Mouse (Mus musculus): ENCODE measurements around the gene Litaf. TPM values are rescaled to one million over a fixed set of nuclear protein-coding genes. Genes with fewer than 3 reads are reported as not detected.

The Litaf gene
- polyA plus RNA-seq (2015; fragmentation: Nextera tagmentation; extraction: Ambion mirVana), result 26.1 and 39.5 TPM in 2 replicates

GRCm38 (mm10) chr16:11066029-11066832, at the start of gene Litaf:
Gene Litaf, minus strand, starts transcription at chr16:11066157.
- H3K4me3 ChIP-seq (replicated peaks), result peak within 1 kb of the TSS; percentile 63
- peaks cover 5% of the 10 kb centered on the region for H3K36me3 ChIP-seq
- H3K9ac ChIP-seq (replicated peaks), result peak within 1 kb of the TSS; percentile 76
- peak within 1 kb of the TSS; percentile 70 for H3K4me2 ChIP-seq
- H3K4me1 ChIP-seq, result peaks cover 71% of the 10 kb centered on the region
- peak; percentile 98 for ATAC-seq (ENCODE audit: low FRiP score)
- no peaks in the 10 kb centered on the region for H3K9me3 ChIP-seq (replicated peaks)
- H3K27ac ChIP-seq (replicated peaks), result peak within 1 kb of the TSS; percentile 98
- no peaks in the 10 kb centered on the region for H3K27me3 ChIP-seq (replicated peaks)
- under 1% methylated on average over 77 of the region's 78 CpGs for WGBS

GRCm38 (mm10) chr16:11109198-11109740, 43.3 kb upstream of the Litaf start:
- H3K36me3 ChIP-seq, result peaks cover 10% of the 10 kb centered on the region; the same call in 1 of the 2 replicates
- no peaks in the 10 kb centered on the region for H3K9me3 ChIP-seq (replicated peaks)
- H3K9ac ChIP-seq (replicated peaks), result no peak overlapping the region
- H3K27ac ChIP-seq (replicated peaks), result no peak overlapping the region
- no peak overlapping the region for H3K4me3 ChIP-seq (replicated peaks)
- ATAC-seq (ENCODE audit: low FRiP score), result no peak
- H3K4me2 ChIP-seq, result no peak overlapping the region
- no peaks in the 10 kb centered on the region for H3K4me1 ChIP-seq
- WGBS, result 75% methylated on average over 4 of the region's 4 CpGs
- no peaks in the 10 kb centered on the region for H3K27me3 ChIP-seq (replicated peaks)

GRCm38 (mm10) chr16:11104905-11105304, 38.9 kb upstream of the Litaf start:
- Histone ChIP-seq H3K9ac (replicated peaks) (no peak overlapping the region), H3K36me3 (peaks cover 12% of the 10 kb centered on the region; the same call in 1 of the 2 replicates), H3K9me3 (replicated peaks) (no peaks in the 10 kb centered on the region), H3K4me2 (no peak overlapping the region), H3K4me3 (replicated peaks) (no peak overlapping the region), H3K27me3 (replicated peaks) (no peaks in the 10 kb centered on the region), H3K27ac (replicated peaks) (no peak overlapping the region), H3K4me1 (no peaks in the 10 kb centered on the region)
- 79% methylated on average over 1 of the region's 1 CpGs for WGBS
- no peak for ATAC-seq (ENCODE audit: low FRiP score)

GRCm38 (mm10) chr16:11097301-11097700, 31.3 kb upstream of the Litaf start:
- Histone ChIP-seq H3K4me1 (no peaks in the 10 kb centered on the region), H3K27me3 (replicated peaks) (no peaks in the 10 kb centered on the region), H3K27ac (replicated peaks) (no peak overlapping the region), H3K4me2 (no peak overlapping the region), H3K9ac (replicated peaks) (no peak overlapping the region), H3K4me3 (replicated peaks) (no peak overlapping the region), H3K9me3 (replicated peaks) (no peaks in the 10 kb centered on the region), H3K36me3 (peaks cover 7% of the 10 kb centered on the region; the same call in 1 of the 2 replicates)
- WGBS, result 86% methylated on average over 3 of the region's 3 CpGs
- ATAC-seq (ENCODE audit: low FRiP score), result no peak

GRCm38 (mm10) chr16:11093717-11094386, 27.9 kb upstream of the Litaf start:
- no peaks in the 10 kb centered on the region for H3K27me3 ChIP-seq (replicated peaks)
- peaks cover 32% of the 10 kb centered on the region for H3K36me3 ChIP-seq
- no peak for ATAC-seq (ENCODE audit: low FRiP score)
- WGBS, result 92% methylated on average over 13 of the region's 13 CpGs
- no peak overlapping the region for H3K9ac ChIP-seq (replicated peaks)
- H3K27ac ChIP-seq (replicated peaks), result no peak overlapping the region
- H3K4me2 ChIP-seq, result no peak overlapping the region
- no peaks in the 10 kb centered on the region for H3K4me1 ChIP-seq
- no peak overlapping the region for H3K4me3 ChIP-seq (replicated peaks)
- no peaks in the 10 kb centered on the region for H3K9me3 ChIP-seq (replicated peaks)

GRCm38 (mm10) chr16:11092523-11092922, 26.6 kb upstream of the Litaf start:
- 88% methylated on average over 3 of the region's 3 CpGs for WGBS
- H3K9ac ChIP-seq (replicated peaks), result no peak overlapping the region
- peaks cover 40% of the 10 kb centered on the region for H3K36me3 ChIP-seq
- no peaks in the 10 kb centered on the region for H3K27me3 ChIP-seq (replicated peaks)
- H3K4me1 ChIP-seq, result no peaks in the 10 kb centered on the region
- ATAC-seq (ENCODE audit: low FRiP score), result no peak
- H3K27ac ChIP-seq (replicated peaks), result no peak overlapping the region
- no peaks in the 10 kb centered on the region for H3K9me3 ChIP-seq (replicated peaks)
- no peak overlapping the region for H3K4me3 ChIP-seq (replicated peaks)
- no peak overlapping the region for H3K4me2 ChIP-seq

GRCm38 (mm10) chr16:11092061-11092460, 26.1 kb upstream of the Litaf start:
- no peak for ATAC-seq (ENCODE audit: low FRiP score)
- H3K9me3 ChIP-seq (replicated peaks), result no peaks in the 10 kb centered on the region

GRCm38 (mm10) chr16:11090836-11091570, 25.0 kb upstream of the Litaf start:
- Histone ChIP-seq H3K27ac (replicated peaks) (no peak overlapping the region; the same call in 1 of the 2 replicates), H3K4me3 (replicated peaks) (no peak overlapping the region), H3K9me3 (replicated peaks) (no peaks in the 10 kb centered on the region), H3K4me2 (no peak overlapping the region), H3K27me3 (replicated peaks) (no peaks in the 10 kb centered on the region), H3K9ac (replicated peaks) (no peak overlapping the region), H3K4me1 (0 out of 2 replicates have a peak, but pooled peaks cover 6% of the 10 kb centered on the region), H3K36me3 (peaks cover 48% of the 10 kb centered on the region)
- WGBS, result 81% methylated on average over 10 of the region's 10 CpGs
- ATAC-seq (ENCODE audit: low FRiP score), result no peak

More at GRCm38 (mm10) chr16:11092061-11092460, 26.1 kb upstream of the Litaf start:
- 70% methylated on average over 4 of the region's 4 CpGs for WGBS
- Histone ChIP-seq H3K27me3 (replicated peaks) (no peaks in the 10 kb centered on the region), H3K4me2 (no peak overlapping the region), H3K36me3 (peaks cover 45% of the 10 kb centered on the region), H3K9ac (replicated peaks) (no peak overlapping the region), H3K27ac (replicated peaks) (no peak overlapping the region), H3K4me3 (replicated peaks) (no peak overlapping the region), H3K4me1 (0 out of 2 replicates have a peak, but pooled peaks cover 2% of the 10 kb centered on the region)

- peak; percentile 76 for ATAC-seq (ENCODE audit: low FRiP score)
- H3K36me3 ChIP-seq, result peaks cover 76% of the 10 kb centered on the region
- no peaks in the 10 kb centered on the region for H3K27me3 ChIP-seq (replicated peaks)
- no peak overlapping the region for H3K9ac ChIP-seq (replicated peaks)
- peak overlapping the region; percentile 51; the same call in 1 of the 2 replicates for H3K27ac ChIP-seq (replicated peaks)
- no peak overlapping the region for H3K4me3 ChIP-seq (replicated peaks)
- 0 out of 2 replicates have a peak, but pooled peaks cover 6% of the 10 kb centered on the region for H3K4me1 ChIP-seq
- no peak overlapping the region for H3K4me2 ChIP-seq
- no peaks in the 10 kb centered on the region for H3K9me3 ChIP-seq (replicated peaks)
- 38% methylated on average over 5 of the region's 5 CpGs for whole genome bisulfite sequencing
Observed at GRCm38 (mm10) chr16:11086856-11087588, 21.1 kb upstream of the Litaf start.

- 0 out of 2 replicates have a peak, but pooled peaks cover 6% of the 10 kb centered on the region for H3K4me1 ChIP-seq
- no peak for ATAC-seq (ENCODE audit: low FRiP score)
- H3K27ac ChIP-seq (replicated peaks), result 0 out of 2 replicates have a peak overlapping the region, but pooled peaks have one; percentile 51
- H3K4me3 ChIP-seq (replicated peaks), result no peak overlapping the region
- H3K4me2 ChIP-seq, result no peak overlapping the region
- WGBS, result 93% methylated on average over 3 of the region's 3 CpGs
- H3K9me3 ChIP-seq (replicated peaks), result no peaks in the 10 kb centered on the region
- H3K36me3 ChIP-seq, result peaks cover 69% of the 10 kb centered on the region
- H3K9ac ChIP-seq (replicated peaks), result no peak overlapping the region
- no peaks in the 10 kb centered on the region for H3K27me3 ChIP-seq (replicated peaks)
Observed at GRCm38 (mm10) chr16:11086299-11086698, 20.3 kb upstream of the Litaf start.
